Mouse (Mus musculus): Measurements from ENCODE around the gene Dock9. TPM values are rescaled to one million over a fixed set of nuclear protein-coding genes. Genes with fewer than 3 reads are reported as not detected.
A peak's percentile ranks its signal among the peaks of the same experiment; 100 is the strongest.
"Not testable (repeated sequence)": the region's sequence is repeated elsewhere in the genome, so short reads cannot be mapped to it uniquely, and the experiment has no call there.

Dock9 gene
- polyA plus RNA-seq, 1 experiment from 2014 or later = 17.9 TPM

DNA sequence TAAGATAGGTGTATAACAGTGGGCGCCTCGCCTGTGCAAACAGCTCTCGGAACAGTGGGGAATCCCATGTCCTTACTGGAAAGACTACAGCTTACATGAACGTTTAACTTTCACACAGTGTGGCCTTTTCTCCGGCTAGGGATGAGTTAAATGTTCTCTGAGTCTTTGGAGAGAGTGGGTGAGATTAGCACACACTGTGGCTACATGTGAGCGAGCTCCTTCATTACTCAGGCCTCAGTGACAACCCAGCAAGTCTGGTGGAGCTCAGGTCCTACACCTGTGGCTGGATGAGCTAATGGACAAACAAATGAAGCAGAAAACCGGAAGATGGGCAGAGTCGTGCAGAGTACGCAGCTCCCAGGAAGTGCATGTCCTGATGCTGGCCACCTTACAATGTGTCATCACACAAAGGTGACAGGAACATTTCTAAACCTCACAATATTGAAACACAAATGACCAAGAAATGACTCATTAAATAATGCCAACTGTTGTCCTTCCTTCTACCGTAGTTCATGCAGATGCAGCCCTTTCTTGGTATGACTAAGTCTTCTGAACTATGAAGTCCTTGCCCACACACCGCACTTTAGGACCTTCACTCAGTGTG lies 103.5 kb downstream of the Dock9 start:
- Histone ChIP-seq H3K4me1 (ENCODE audit: control insufficient read depth, insufficient read depth, low read length) (peaks cover 15% of the 10 kb centered on the region), H3K27me3 (ENCODE audit: control insufficient read depth, insufficient read depth, low read depth, low read length) (no peaks in the 10 kb centered on the region), H3K36me3 (ENCODE audit: control insufficient read depth, insufficient read depth, low read length) (no peaks in the 10 kb centered on the region), H3K9me3 (replicated peaks; ENCODE audit: control insufficient read depth, low read length, poor library complexity, severe bottlenecking) (no peaks in the 10 kb centered on the region), H3K9ac (ENCODE audit: low read depth, low read length) (no peak overlapping the region), H3K4me3 (ENCODE audit: low read depth, low read length) (no peak overlapping the region), H3K27ac (ENCODE audit: low read length) (no peak overlapping the region), H3K4me2 (ENCODE audit: low read length) (no peak overlapping the region)
- WGBS = 90% methylated on average over 11 of the region's 11 CpGs
- ATAC-seq = no peak

DNA sequence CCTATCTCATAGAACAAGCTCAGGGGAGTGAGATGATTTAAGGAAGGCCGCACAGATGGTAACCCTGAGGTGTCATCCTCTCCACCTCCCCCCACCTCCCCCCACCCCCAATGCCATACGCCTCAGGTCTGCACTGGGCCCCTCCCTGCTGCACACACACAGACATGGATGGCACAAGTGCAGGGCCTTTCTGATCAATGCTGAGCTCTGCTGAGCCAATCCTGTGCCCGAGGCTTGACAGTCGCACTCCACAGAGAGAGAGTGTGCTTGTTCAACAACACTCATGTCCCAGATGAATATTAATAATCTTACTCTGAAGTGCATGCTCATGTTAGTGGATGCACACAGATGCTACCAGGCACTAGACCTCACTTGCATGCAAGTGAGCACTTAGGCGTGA lies 108.0 kb downstream of the Dock9 start:
- H3K4me1 ChIP-seq (ENCODE audit: control insufficient read depth, insufficient read depth, low read length); H3K9ac ChIP-seq (ENCODE audit: low read depth, low read length); H3K9me3 ChIP-seq (replicated peaks; ENCODE audit: control insufficient read depth, low read length, poor library complexity, severe bottlenecking); H3K27ac ChIP-seq (ENCODE audit: low read length); H3K27me3 ChIP-seq (ENCODE audit: control insufficient read depth, insufficient read depth, low read depth, low read length); H3K4me3 ChIP-seq (ENCODE audit: low read depth, low read length); H3K36me3 ChIP-seq (ENCODE audit: control insufficient read depth, insufficient read depth, low read length); H3K4me2 ChIP-seq (ENCODE audit: low read length): not testable (repeated sequence)
- WGBS = 52% methylated on average over 5 of the region's 5 CpGs
- ATAC-seq = peak; percentile 63

DNA sequence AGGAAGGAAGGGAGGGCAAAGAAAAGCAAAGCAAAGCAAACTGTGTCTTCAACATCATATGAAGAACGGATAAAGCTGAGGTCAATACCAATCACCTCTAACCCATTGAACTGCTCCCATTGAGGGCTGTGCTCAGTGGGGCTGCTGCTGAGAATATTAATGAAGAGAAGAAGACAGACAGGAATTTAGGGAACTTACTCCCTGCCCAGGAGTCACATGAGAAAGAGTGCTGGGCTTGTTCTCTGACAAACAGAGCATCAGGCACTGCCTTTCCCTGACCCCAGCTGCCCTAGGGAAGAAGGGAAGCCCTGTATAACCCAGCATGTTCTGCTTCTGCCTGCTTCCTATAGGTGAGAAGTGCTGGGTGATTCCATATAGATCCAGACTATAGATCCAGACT lies 109.5 kb downstream of the Dock9 start:
- no peaks in the 10 kb centered on the region for H3K27me3 ChIP-seq (ENCODE audit: control insufficient read depth, insufficient read depth, low read depth, low read length)
- no peak for ATAC-seq
- H3K4me1 ChIP-seq (ENCODE audit: control insufficient read depth, insufficient read depth, low read length) = no peaks in the 10 kb centered on the region; the same call in 1 of the 2 replicates
- no peak overlapping the region for H3K4me2 ChIP-seq (ENCODE audit: low read length)
- H3K27ac ChIP-seq (ENCODE audit: low read length) = no peak overlapping the region
- no peaks in the 10 kb centered on the region for H3K36me3 ChIP-seq (ENCODE audit: control insufficient read depth, insufficient read depth, low read length)
- no peak overlapping the region for H3K9ac ChIP-seq (ENCODE audit: low read depth, low read length)
- no peak overlapping the region for H3K4me3 ChIP-seq (ENCODE audit: low read depth, low read length)
- H3K9me3 ChIP-seq (replicated peaks; ENCODE audit: control insufficient read depth, low read length, poor library complexity, severe bottlenecking) = no peaks in the 10 kb centered on the region
- 25% methylated on average over 1 of the region's 1 CpGs for WGBS

DNA sequence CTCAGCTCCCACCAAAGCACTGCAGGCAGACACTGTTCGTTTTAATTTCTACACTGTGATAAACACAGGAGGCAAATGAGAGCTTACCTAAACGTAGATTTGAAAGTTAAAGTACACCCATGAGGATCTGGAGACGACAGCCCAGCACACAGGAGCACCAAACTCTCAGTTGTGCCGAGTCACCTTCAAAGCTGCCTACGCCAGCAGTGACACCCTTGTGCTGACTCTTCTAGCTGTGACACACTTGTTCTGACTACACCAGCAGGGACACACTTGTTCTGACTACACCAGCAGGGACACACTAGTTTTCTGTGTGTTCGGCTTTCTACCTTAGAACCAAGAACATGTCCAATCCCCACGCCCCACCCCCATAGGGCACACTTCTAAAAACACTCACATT lies 110.4 kb downstream of the Dock9 start:
- Histone ChIP-seq H3K27me3 (ENCODE audit: control insufficient read depth, insufficient read depth, low read depth, low read length) (no peaks in the 10 kb centered on the region), H3K9me3 (replicated peaks; ENCODE audit: control insufficient read depth, low read length, poor library complexity, severe bottlenecking) (no peaks in the 10 kb centered on the region), H3K9ac (ENCODE audit: low read depth, low read length) (no peak overlapping the region), H3K4me2 (ENCODE audit: low read length) (no peak overlapping the region), H3K4me3 (ENCODE audit: low read depth, low read length) (no peak overlapping the region), H3K36me3 (ENCODE audit: control insufficient read depth, insufficient read depth, low read length) (no peaks in the 10 kb centered on the region), H3K27ac (ENCODE audit: low read length) (no peak overlapping the region), H3K4me1 (ENCODE audit: control insufficient read depth, insufficient read depth, low read length) (no peaks in the 10 kb centered on the region; the same call in 1 of the 2 replicates)
- WGBS = 85% methylated on average over 7 of the region's 7 CpGs
- ATAC-seq = no peak

DNA sequence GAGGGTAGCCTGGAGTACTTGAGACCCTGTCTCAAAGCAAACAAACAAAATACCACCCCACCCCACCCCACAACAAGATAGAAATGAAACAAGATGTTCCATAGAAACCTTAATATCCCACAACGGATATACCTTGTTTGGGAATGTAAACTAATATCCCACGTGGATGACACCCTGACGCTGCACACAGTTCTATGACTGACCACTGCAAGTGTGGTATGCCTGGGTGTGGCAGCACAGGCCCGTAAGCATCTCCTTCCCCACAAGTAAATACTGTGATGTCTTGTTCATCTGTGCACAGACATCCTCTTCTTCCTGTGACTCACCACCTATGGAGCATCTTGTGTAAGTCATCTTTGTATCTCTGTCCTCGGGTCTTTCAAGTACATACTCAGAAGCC lies 118.7 kb downstream of the Dock9 start:
- H3K4me2 ChIP-seq (ENCODE audit: low read length) = no peak overlapping the region
- H3K36me3 ChIP-seq (ENCODE audit: control insufficient read depth, insufficient read depth, low read length) = no peaks in the 10 kb centered on the region
- 0 out of 2 replicates have a peak, but pooled peaks cover 5% of the 10 kb centered on the region for H3K4me1 ChIP-seq (ENCODE audit: control insufficient read depth, insufficient read depth, low read length)
- no peaks in the 10 kb centered on the region for H3K9me3 ChIP-seq (replicated peaks; ENCODE audit: control insufficient read depth, low read length, poor library complexity, severe bottlenecking)
- ATAC-seq = no peak
- 90% methylated on average over 5 of the region's 5 CpGs for WGBS
- H3K9ac ChIP-seq (ENCODE audit: low read depth, low read length) = no peak overlapping the region
- H3K27ac ChIP-seq (ENCODE audit: low read length) = no peak overlapping the region
- H3K4me3 ChIP-seq (ENCODE audit: low read depth, low read length) = no peak overlapping the region
- H3K27me3 ChIP-seq (ENCODE audit: control insufficient read depth, insufficient read depth, low read depth, low read length) = no peaks in the 10 kb centered on the region

DNA sequence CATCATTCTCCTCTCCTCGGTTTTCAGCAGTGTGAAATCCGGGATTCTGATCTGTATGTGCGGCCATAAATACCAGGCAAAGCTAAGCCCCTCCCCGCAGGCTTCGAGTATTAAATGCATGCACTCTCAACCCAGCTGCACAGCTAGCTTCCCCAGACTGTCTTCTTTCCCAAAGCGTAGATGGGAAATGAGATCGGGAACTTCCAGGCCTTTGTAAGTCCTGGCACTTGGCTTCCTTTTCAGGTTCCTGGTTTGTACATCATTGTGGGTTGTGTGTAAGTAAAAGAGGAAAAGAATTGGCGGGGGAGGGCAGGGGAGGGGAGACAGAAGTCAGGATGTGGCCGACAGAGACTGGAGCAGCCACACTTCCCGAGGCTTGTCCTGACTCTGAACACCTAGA lies 119.2 kb downstream of the Dock9 start:
- WGBS = 70% methylated on average over 10 of the region's 10 CpGs
- H3K27ac ChIP-seq (ENCODE audit: low read length) = no peak overlapping the region
- H3K4me2 ChIP-seq (ENCODE audit: low read length) = no peak overlapping the region
- no peaks in the 10 kb centered on the region for H3K9me3 ChIP-seq (replicated peaks; ENCODE audit: control insufficient read depth, low read length, poor library complexity, severe bottlenecking)
- 0 out of 2 replicates have a peak, but pooled peaks cover 5% of the 10 kb centered on the region for H3K4me1 ChIP-seq (ENCODE audit: control insufficient read depth, insufficient read depth, low read length)
- ATAC-seq = no peak
- no peak overlapping the region for H3K9ac ChIP-seq (ENCODE audit: low read depth, low read length)
- H3K36me3 ChIP-seq (ENCODE audit: control insufficient read depth, insufficient read depth, low read length) = no peaks in the 10 kb centered on the region
- H3K4me3 ChIP-seq (ENCODE audit: low read depth, low read length) = no peak overlapping the region
- no peaks in the 10 kb centered on the region for H3K27me3 ChIP-seq (ENCODE audit: control insufficient read depth, insufficient read depth, low read depth, low read length)

DNA sequence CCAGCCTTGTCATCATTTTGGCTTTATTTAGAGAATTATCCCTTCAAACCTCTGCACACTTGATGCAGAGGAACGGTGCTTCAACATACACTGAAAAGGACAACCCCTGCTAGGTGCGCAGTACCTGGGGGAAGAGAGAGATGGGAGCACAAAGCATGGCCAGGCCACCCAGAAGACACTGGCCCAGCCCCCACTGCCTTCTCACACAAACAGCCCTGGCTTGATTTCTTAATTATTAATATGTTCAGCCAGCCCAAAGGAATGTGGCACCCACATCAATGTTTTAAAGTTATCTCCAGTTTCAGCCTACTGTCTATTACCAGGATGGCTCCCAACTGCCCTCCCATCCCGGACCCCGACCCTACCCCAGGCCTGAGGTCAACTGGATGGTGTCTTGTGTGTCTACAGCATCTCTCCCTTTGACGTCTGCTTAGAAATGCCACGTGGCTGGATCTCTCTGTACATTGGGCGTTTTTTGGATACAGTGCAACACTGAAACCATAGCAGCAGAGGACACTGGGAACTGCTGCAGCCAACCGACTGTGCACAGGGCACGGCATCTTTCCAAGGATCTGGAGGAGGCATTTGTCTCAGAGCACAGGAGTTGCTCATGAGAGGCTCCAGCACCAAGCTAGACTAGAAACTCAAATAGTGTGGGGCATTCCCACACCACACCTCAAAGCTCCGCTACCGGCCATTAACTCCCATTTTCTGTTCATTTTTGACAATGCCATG lies 120.9 kb downstream of the Dock9 start:
- no peak for ATAC-seq
- no peak overlapping the region for H3K27ac ChIP-seq (ENCODE audit: low read length)
- no peak overlapping the region for H3K4me2 ChIP-seq (ENCODE audit: low read length)
- no peaks in the 10 kb centered on the region for H3K27me3 ChIP-seq (ENCODE audit: control insufficient read depth, insufficient read depth, low read depth, low read length)
- H3K9me3 ChIP-seq (replicated peaks; ENCODE audit: control insufficient read depth, low read length, poor library complexity, severe bottlenecking) = no peaks in the 10 kb centered on the region; the same call in 1 of the 2 replicates
- H3K36me3 ChIP-seq (ENCODE audit: control insufficient read depth, insufficient read depth, low read length) = 0 out of 2 replicates have a peak, but pooled peaks cover 2% of the 10 kb centered on the region
- 90% methylated on average over 11 of the region's 11 CpGs for WGBS
- H3K4me3 ChIP-seq (ENCODE audit: low read depth, low read length) = no peak overlapping the region
- 0 out of 2 replicates have a peak, but pooled peaks cover 5% of the 10 kb centered on the region for H3K4me1 ChIP-seq (ENCODE audit: control insufficient read depth, insufficient read depth, low read length)
- H3K9ac ChIP-seq (ENCODE audit: low read depth, low read length) = no peak overlapping the region

DNA sequence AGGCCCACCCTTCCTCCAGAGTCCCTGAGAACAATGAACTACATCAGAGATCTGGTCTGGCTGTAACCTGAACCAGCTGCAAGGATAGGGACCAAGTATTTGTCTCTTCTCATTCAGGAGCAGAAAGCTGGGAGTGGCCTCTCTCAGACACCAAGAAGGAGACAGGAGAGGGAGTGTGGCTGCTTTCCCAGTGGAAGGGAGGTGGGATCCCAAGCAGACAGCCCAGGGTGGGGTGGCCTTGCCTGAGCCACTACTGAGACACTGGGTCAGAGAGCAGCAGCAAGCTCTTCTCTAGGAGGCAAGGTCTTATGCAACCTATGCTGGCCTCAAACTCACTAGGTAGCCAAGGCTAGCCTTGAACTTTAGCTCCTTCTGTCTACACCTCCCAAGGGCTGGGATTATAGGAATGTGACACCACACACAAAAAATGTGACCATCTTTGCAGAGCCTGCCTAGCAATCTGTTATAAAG lies 121.5 kb downstream of the Dock9 start:
- Histone ChIP-seq H3K27me3 (ENCODE audit: control insufficient read depth, insufficient read depth, low read depth, low read length) (no peaks in the 10 kb centered on the region), H3K4me3 (ENCODE audit: low read depth, low read length) (no peak overlapping the region), H3K27ac (ENCODE audit: low read length) (0 out of 2 replicates have a peak overlapping the region, but pooled peaks have one; percentile 9), H3K9me3 (replicated peaks; ENCODE audit: control insufficient read depth, low read length, poor library complexity, severe bottlenecking) (no peaks in the 10 kb centered on the region; the same call in 1 of the 2 replicates), H3K4me1 (ENCODE audit: control insufficient read depth, insufficient read depth, low read length) (0 out of 2 replicates have a peak, but pooled peaks cover 5% of the 10 kb centered on the region), H3K9ac (ENCODE audit: low read depth, low read length) (no peak overlapping the region), H3K36me3 (ENCODE audit: control insufficient read depth, insufficient read depth, low read length) (0 out of 2 replicates have a peak, but pooled peaks cover 2% of the 10 kb centered on the region), H3K4me2 (ENCODE audit: low read length) (no peak overlapping the region)
- ATAC-seq = no peak

DNA sequence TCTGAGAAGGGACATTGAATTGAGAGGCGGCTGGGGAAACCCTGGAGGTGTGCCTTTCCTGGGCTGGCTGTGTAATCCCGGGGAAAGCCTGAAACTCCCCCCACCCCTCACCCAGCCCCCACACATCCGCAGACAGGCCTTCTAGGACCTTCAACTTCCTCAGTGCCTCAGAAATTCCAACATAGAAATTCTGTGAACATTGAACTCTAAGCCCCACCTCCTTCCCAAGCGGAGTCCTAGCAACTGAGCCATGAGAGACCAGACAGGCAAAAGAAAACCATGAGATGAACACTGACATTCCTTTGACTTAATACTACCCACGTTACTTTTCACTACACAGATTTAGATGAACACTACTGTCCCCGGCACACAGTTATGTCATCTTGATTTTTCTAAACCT lies 122.1 kb downstream of the Dock9 start:
- no peak overlapping the region for H3K4me2 ChIP-seq (ENCODE audit: low read length)
- no peak overlapping the region for H3K9ac ChIP-seq (ENCODE audit: low read depth, low read length)
- no peak overlapping the region for H3K4me3 ChIP-seq (ENCODE audit: low read depth, low read length)
- 0 out of 2 replicates have a peak, but pooled peaks cover 5% of the 10 kb centered on the region for H3K4me1 ChIP-seq (ENCODE audit: control insufficient read depth, insufficient read depth, low read length)
- no peak; the same call in 1 of the 2 replicates for ATAC-seq
- WGBS = 19% methylated on average over 6 of the region's 6 CpGs
- no peaks in the 10 kb centered on the region for H3K27me3 ChIP-seq (ENCODE audit: control insufficient read depth, insufficient read depth, low read depth, low read length)
- 0 out of 2 replicates have a peak, but pooled peaks cover 2% of the 10 kb centered on the region for H3K36me3 ChIP-seq (ENCODE audit: control insufficient read depth, insufficient read depth, low read length)
- no peak overlapping the region for H3K27ac ChIP-seq (ENCODE audit: low read length)
- H3K9me3 ChIP-seq (replicated peaks; ENCODE audit: control insufficient read depth, low read length, poor library complexity, severe bottlenecking) = no peaks in the 10 kb centered on the region; the same call in 1 of the 2 replicates
